Mouse (Mus musculus): ENCODE measurements around the gene Sowahc. TPM values are rescaled to one million over a fixed set of nuclear protein-coding genes. Genes with fewer than 3 reads are reported as not detected.
A peak's percentile ranks its signal among the peaks of the same experiment; 100 is the strongest.

The Sowahc gene
- 1 to 10 TPM; 1.4 to 2.3 TPM for total RNA-seq (2021)
- long read RNA-seq, experiment 1, full-length matches to known transcripts = 1 of 1 reads
- long read RNA-seq, experiment 1, partial matches to known transcripts = 0 of 1 reads
- long read RNA-seq, experiment 1, other reads (novel, unspliced or antisense) = 0 of 1 reads
- long read RNA-seq, experiment 2 = 0 reads

DNA sequence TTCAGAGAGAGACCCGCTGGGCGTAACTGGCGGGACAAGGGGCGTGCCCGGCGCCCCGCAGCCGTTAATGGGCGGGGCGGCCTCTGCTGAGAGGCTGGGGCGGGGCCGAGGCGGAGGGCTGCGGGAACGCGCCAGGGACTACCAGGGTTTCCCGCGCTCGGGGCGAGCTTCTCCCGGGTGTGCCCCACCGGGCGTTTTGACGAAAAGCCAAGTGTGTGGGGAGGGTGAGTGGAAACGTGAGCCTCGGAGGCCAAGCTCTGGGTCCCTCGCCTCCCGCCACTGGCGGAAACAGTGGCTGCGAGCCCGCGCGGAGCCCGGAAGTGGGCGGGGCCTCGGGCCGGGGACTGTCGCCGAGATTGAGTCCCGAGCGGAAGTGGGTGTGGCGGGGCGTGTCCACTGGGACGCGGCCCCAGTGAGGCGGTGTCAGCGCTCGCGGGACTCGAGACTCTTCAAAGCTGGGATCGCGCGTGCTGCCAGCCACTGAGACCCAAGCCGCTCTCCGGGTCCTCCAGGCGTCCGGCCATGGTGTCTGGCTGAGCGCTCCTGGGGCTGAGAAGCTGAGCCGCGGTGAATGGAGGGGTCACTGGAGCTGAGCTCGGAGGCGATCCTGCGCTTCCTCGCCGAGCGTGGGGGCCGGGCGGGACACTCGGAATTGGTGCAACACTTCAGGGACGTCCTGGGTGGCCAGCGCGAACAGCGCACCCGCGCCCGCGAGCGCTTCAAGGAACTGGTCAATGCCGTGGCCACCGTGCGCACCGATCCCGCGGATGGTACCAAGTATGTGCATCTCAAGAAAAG, at the start of gene Sowahc, which contains the start of gene Sept10:
TSS of gene Sowahc (plus strand) at position 481 of the 798 bp plus-strand sequence.
TSS of gene Sept10 (minus strand) at position 375 of the 798 bp plus-strand sequence.
- intact Hi-C loops (cut with DNase I; ENCODE audit: low total_unique reads) = loop anchor here (10.0 kb wide), 1 partner anchor 63 kb away; no protein-coding TSS in a partner anchor
- DNase-seq = peak; percentile 98

DNA sequence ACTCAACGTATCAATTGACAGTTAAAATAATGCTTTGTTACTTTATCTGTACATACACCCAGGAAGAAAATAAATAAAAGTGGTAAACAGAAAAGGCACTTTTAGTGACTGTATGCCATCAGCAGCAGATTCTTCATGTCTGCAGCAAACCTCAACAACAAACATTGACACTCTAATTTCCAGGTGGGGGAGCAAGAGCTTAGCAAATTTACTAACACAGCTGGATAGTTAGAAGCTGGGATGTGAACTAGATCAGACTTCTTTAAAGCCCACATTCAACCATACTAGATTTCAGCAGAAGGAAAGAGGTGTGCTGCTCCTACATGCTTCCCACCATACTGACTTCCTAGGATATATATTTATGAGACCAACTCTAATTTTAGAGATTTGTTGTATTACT, 49.2 kb upstream of the Sowahc start:
- intact Hi-C loops (cut with DNase I; ENCODE audit: low total_unique reads) = no loop called here
- no peak for DNase-seq

DNA sequence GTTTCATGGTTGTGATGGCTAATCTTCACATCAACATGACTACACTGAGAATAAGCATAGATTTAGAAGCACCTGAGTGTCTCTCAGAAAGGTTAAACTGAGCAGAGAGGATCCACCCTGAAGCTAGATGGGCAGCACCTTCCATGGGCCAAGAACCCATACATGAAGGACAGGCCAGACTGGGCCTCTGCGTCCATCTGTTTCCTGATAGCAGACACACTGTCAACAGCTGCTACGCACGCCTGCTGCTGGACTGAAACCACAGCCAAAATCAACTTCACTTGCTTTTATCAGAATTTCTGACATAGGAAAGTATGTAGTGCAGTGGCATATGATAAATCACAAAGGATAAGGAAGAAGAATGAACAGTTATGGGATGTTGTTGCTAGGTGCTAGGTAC, 42.1 kb upstream of the Sowahc start:
- DNase-seq = no peak
- intact Hi-C loops (cut with DNase I; ENCODE audit: low total_unique reads) = no loop called here

DNA sequence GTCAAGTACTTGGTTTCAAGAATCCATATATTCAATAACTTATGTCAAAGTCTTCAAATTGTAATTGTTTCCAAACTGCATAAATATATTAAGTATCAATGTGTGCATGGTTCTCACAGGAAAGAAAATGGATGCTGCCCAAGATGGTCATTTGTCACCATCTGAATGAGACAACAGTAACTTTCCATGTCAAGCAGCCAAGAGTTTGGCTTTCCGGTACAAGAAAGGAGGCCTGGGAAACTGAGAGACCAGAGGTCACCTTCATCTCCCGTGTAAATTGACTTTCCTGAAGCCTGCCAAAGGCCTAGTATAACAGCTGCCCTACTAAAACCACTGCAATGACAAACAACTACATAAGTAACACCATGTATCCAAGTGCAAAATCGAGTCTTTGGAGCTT, 39.4 kb upstream of the Sowahc start:
- DNase-seq = no peak
- intact Hi-C loops (cut with DNase I; ENCODE audit: low total_unique reads) = no loop called here

DNA sequence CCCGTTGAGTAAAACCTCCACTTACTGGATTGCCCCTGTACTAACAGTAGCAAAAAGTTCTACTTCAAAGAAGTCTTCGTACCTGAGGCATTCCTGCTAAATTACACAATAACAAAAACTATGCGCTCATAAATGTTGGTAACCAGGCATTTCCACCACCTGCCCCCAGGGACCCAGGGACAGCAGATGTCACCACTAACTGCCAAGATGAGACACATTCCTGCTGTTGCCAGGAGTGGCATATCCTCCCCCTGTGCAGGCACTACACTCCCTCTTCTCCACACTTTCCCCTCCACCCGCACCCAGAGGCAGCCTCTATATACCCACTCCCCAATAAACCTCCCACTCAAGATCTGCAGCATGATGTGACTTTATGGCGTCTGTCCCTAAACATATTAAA, 26.9 kb upstream of the Sowahc start:
- DNase-seq = peak; percentile 11
- intact Hi-C loops (cut with DNase I; ENCODE audit: low total_unique reads) = no loop called here

DNA sequence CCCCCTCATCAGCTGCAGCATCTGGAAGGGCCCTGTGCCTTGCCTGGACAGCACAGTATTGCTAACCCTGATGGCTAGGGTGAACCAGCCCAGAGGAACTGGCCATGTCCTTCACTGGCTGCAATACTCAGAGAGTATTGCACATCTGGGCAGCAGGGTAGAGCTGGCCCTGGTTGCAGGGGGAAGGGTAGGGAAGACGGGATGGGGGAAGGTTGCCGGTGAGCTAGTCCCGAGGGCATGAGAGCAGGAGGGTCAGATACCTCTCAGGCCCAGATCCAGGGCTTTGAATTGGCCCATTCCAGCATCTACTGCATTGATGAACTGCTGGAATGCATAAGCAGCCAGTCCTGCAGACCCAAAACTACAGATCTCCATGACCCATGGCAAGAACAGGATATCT, 25.0 kb upstream of the Sowahc start:
- intact Hi-C loops (cut with DNase I; ENCODE audit: low total_unique reads) = no loop called here
- DNase-seq = peak; percentile 9

DNA sequence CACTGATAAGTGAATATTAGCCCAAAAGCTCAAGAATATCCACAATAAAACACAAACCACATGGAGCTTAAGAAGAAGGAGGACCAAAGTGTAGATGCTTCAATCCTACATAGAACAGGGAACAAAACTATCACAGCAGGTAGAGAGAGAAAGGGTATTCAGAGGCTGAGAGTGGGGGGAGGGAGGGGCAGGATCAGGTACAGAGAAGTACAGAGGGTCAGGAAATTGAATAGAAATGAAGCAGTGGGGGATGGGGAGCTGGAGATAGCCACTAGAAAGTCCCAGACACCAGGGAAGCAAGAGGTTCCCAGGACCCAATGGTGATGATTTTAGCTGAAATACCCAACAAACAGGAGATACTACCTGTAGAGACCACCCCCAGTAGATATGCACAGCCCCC, 21.7 kb upstream of the Sowahc start:
- no peak for DNase-seq
- intact Hi-C loops (cut with DNase I; ENCODE audit: low total_unique reads) = no loop called here

DNA sequence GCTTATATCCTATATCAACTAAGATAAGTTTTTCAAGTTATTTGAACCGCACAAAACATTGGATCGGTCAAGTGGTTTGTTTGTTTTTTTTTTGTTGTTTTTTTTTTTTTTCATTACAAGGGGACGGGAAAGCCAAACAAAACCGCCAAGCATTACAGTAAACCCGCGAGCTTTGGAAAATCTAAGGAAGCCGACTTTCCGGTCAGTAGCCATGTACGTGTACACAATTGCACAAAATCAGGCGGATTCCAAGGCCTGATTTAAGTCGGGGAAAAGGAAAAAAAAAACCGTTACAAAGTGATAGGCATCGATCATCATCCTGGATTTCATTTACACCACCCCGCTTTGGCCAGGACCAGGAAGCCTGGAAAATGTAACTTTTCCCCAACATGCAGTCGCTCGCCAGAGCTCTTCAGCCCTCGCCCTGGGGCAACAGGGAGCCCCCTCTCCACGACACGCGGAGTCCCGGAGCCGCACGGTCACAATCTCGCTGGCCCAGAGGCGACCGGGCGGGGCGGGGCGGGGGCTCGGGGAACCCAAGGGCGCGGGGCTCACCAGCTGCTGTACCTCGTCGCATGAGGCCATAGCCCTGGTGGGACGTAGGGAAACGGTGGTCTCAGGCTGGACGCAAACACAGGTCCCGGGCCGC, 805 bp upstream of the Sowahc start:
- intact Hi-C loops (cut with DNase I; ENCODE audit: low total_unique reads) = loop anchor here (10.0 kb wide), 1 partner anchor 64 kb away; no protein-coding TSS in a partner anchor
- DNase-seq = no peak

DNA sequence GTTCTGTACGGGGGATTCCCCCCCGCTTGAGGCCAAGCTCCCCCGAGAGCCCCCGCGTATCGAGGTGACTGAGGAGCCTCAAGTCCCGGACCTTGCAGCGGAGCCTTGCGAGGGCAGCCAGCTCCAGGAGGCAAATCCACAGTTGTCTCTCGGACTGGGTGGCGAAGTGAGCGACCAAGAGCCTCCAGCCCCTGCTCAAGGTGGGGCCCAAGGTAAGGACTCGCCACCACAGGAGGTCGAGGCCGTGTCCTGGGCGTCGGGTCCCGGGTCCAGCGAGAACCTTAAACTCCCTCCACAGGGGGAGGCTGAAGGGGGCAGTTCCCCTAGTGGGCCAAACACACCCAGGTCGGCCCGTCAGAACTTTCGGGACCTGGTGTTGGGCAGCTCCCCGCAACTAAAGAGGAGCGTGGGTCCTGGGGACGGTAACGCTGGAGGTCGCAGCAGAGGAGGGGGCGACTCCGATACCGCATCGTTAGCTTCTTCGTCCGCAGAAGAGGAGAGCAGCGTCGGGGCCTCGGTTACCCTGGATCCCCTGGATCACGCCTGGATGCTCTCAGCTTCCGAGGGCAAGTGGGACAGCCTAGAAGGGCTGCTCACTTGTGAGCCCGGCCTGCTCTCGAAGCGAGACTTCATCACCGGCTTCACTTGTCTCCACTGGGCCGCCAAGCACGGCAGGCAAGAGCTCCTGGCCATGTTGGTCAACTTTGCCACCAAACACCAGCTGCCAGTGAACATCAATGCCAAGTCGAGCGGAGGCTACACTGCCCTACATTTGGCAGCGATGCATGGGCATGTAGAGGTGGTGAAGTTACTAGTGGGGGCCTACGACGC, 733 bp downstream of the Sowahc start:
- intact Hi-C loops (cut with DNase I; ENCODE audit: low total_unique reads) = loop anchor here (10.0 kb wide), 1 partner anchor 62 kb away; no protein-coding TSS in a partner anchor
- DNase-seq = peak; percentile 37

DNA sequence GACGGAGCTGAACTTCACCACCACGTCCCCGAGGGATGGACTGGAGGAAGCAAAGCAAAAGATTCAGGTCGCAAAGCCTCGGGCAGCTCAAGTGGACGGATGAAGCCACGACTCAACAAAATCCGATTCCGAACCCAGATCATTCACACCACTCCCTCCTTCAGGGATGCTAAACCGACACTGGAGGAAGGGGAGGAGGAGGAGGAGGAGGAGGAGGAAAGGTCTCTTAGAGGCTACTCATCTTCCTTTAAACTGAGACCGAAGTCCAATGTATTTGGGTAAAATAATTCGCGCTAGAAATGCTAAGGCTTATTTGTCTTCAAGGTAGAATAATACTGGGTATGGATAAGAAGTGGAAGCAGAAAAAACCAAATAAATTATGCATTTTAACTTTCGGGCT, 1.5 kb downstream of the Sowahc start:
- intact Hi-C loops (cut with DNase I; ENCODE audit: low total_unique reads) = loop anchor here (10.0 kb wide), 1 partner anchor 62 kb away; no protein-coding TSS in a partner anchor

DNA sequence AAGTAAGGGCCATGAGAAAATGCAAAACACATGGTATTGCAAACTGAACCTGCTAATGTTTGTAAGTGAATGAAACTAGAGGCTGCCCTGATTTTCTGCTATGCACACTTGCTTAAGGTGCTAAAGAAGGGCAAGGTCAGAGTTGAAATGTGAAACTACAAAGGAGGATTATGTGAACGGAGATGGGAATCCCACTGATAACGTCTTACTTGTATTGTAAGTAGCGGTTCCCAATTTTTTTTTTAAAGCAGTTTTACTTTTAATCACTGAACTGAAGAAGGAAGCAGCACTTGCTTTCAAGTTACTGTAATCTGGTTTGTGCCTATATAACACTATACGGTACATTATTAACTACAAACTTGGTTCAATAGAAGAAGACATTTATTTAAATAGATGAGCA, 2.1 kb downstream of the Sowahc start:
- DNase-seq = no peak
- intact Hi-C loops (cut with DNase I; ENCODE audit: low total_unique reads) = loop anchor here (10.0 kb wide), 1 partner anchor 61 kb away; no protein-coding TSS in a partner anchor

More for the DNA sequence above, 1.5 kb downstream of the Sowahc start:
- DNase-seq = no peak

DNA sequence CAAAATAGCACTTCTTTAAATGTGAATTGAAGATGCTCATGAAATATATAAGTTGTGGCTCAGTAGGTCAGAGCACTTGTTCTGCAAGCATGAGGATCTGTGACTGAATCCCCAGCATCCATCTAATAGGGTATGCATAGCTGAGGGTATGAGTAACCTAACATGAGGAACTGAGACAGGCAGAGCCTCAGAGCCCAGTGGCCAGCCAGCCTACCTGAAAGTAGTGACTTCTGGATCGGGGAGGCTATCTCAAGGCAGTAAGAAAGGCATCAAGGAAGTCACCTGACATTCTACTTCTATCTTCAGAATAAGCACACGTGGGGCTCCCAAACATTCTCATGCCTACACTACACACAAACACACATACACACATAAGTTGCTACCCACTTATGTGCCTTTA, 3.4 kb downstream of the Sowahc start:
- no peak for DNase-seq
- intact Hi-C loops (cut with DNase I; ENCODE audit: low total_unique reads) = loop anchor here (10.0 kb wide), 1 partner anchor 60 kb away; no protein-coding TSS in a partner anchor

DNA sequence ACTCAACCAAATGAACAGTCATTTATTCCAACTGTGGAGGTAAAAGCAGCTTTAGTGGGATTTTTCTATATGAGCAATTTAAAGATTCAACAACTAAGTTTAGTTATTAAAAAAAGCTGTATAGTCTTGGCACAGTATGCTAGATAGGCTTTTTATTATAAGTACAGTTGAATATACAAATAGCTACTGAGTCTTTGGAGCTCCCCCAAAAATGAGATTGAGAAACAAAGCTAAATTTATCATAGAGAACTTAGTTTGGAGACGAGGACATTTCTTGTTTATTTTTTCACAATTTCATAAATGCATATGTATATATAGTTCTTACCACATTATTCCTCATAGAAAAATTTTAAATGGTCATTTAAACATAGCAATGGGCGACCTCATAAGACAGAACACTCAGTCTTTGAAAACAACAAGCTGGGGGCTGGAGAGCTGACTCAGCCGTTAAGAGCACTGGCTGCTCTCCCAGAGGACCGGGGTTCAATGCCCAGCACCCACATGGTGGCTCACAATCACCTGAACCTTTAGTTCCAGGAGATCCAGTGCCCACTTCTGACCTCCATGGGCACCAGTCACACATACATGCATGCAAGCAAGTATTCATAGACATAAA, 7.6 kb downstream of the Sowahc start:
- intact Hi-C loops (cut with DNase I; ENCODE audit: low total_unique reads) = loop anchor here (10.0 kb wide), 1 partner anchor 55 kb away; no protein-coding TSS in a partner anchor
- no peak for DNase-seq

DNA sequence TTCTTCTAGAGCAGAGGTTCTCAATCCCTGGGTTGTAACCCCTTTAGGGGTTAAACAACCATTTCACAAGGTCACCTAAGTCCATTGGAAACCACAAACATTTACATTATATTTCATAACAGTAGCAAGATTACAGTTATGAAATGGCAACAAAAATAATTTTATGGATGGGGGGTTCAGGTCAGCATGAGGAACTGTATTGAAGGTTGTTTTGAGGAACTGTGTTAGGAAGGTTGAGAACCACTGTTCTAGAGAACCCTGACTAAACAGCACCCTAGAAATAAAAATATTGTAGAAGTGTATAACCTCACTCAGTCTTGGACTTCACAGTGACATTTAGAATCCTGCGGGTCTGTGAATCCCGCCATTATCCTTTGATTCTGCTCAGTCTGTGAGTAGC, 13.5 kb downstream of the Sowahc start:
- intact Hi-C loops (cut with DNase I; ENCODE audit: low total_unique reads) = no loop called here
- no peak for DNase-seq

DNA sequence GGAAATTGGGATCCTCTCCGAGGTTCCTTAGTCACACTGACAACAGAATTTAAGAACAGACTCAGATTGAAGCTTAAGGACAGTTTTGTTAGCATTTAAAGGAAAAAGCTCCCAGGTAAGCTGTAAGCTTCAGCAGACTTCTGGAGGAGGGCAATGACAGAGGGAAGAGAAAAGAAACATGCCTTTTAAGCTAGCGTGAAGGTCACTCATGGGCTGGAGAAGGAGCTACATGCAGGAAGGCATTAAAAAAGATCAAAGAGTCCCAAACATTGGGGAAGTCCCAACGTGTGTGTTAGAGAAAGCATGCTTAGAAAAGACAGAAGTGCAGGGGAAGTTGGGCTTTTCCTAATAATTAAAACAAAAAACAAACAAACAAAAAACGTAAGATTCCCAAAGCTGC, 14.1 kb downstream of the Sowahc start:
- no peak for DNase-seq
- intact Hi-C loops (cut with DNase I; ENCODE audit: low total_unique reads) = no loop called here

DNA sequence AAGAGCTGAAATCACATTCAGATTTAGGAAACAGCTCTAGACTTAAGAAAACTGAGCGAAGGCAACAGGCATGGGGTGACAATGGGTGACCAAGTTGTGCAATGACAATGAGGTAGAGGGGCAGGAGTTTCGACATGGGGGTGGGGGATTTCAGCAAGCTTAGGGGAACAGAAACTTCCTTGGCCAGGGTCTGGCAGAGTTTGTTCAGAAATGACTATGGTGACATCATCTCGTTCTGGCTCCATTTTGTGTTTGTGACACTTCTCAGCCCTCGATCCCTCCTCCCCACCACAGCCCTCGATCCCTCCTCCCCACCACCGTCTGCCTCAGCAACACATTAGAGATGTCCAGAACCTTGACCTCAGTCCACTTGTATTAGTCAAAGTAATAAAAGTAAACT, 14.7 kb downstream of the Sowahc start:
- intact Hi-C loops (cut with DNase I; ENCODE audit: low total_unique reads) = no loop called here

DNA sequence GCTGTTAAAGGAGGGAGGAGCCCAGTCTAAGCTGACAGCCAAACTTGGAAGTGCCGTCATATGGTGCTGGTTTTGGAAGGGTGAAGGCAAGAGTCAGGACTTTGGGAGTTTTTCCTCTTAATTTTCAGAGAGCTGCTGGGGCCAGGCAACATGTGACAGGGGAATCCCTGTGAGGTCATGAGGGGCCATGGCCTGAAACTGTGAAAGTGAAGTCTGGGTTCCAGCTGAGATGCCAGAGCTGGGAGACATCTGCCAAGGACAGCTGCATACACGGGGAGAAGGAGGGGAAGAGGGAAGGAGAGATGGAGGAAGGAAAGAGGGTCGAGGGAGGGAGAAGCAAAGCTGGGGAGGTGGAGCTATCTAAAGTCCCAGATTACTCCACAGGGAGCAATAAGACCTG, 16.0 kb downstream of the Sowahc start:
- DNase-seq = peak; percentile 18
- intact Hi-C loops (cut with DNase I; ENCODE audit: low total_unique reads) = no loop called here

More for the DNA sequence above, 14.7 kb downstream of the Sowahc start:
- DNase-seq = no peak

DNA sequence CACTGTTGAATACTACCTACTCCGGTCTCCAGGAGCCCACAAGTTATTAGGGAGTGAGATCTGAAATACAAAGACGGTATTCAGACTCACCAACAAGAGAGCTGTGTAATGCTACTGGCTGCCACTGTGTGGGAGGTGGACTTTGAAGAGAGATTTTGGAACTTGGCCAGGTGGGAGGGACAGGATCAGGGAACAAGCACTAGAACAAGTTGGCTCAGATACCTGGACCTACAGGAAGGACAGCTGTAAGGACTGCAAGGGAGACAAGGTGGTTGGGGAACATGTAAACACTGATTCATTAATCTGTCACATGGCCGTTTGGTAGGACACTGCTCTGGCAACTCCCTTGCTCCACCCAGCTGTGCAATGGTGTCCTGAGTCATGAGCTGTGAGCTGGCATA, 19.4 kb downstream of the Sowahc start:
- intact Hi-C loops (cut with DNase I; ENCODE audit: low total_unique reads) = no loop called here
- no peak for DNase-seq

DNA sequence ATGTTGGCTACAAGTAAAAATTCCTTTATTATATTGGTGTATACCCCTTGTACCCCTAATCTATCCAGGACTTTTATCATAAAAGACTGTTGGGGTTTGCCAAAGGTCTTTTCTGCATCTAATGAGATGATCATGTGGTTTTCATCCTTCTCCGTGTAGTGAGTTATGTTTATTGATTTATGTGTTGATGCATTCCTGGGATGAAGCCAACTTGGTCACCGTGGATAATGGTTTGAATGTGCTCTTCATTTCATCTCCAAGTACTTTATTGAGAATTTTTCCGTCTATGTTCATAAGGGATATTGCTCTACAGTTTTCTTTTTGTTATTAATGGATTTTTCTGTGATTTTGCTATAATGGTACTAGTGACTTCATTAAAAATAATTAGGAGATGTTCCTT, 27.8 kb downstream of the Sowahc start:
- intact Hi-C loops (cut with DNase I; ENCODE audit: low total_unique reads) = no loop called here

More for the DNA sequence above, 27.8 kb downstream of the Sowahc start:
- no peak for DNase-seq
